Comparison of ENCODE assay signal across 8 mouse cellular contexts in the genomic region with DNA sequence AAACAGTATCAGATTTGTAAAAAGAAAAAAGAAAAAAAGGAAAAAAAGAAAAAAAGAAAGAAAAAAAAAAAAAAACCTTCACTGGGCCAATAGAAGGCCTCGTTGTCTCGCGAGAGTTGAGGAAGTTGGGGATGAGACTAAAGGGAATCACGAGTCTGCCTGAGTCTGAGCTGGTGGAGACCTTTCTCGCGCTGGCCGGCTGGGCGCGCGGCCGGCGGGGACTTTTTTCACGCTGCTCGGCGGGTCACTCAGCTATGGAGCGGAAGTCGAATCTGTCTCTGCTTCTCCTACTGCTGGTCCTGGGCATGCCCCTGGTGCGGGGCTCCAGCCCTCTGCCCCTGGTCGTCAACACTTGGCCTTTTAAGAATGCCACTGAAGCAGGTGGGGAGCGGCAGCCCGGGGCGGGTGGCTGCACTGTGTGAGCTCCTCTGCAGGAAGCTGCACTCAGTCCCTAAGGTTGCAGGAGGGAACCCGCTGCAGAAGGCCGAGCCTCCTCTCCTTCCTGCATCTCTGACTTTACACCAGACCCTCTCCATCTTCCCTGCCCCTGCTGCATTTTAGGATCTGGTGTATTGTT. TPM values are rescaled to one million over a fixed set of nuclear protein-coding genes. Genes with fewer than 3 reads are reported as not detected.
DNase-seq lines count a peak whose midpoint lies in the region; ATAC-seq and TF ChIP-seq lines count a peak whose summit lies in the region.

A gene (plus strand): TSS at position 177 of the 577 bp plus-strand sequence.

- peak within 1 kb of the TSS; percentile 93 for H3K27ac ChIP-seq in gastrocnemius, adult 2 months
- peak within 1 kb of the TSS; percentile 83 for H3K27ac ChIP-seq in hindbrain, postnatal 0 days
- peak within 1 kb of the TSS; percentile 87 for H3K27ac ChIP-seq in left cerebral cortex, adult 2 months

- intact Hi-C loops in gastrocnemius, adult 2 months (cut with DNase I): no loop called here
- intact Hi-C loops in left cerebral cortex, adult 2 months (cut with DNase I): no loop called here

- peak within 1 kb of the TSS; percentile 65 for H3K4me2 ChIP-seq in hindbrain, postnatal 0 days (ENCODE audit: low read depth, low read length)

- no peaks in the 10 kb centered on the region for H3K27me3 ChIP-seq in hindbrain, postnatal 0 days (ENCODE audit: insufficient read depth, low read length)

- no peaks in the 10 kb centered on the region for H3K36me3 ChIP-seq in hindbrain, postnatal 0 days (ENCODE audit: insufficient read depth, low read length)

- H3K9me3 ChIP-seq in hindbrain, postnatal 0 days (ENCODE audit: low read length): no peaks in the 10 kb centered on the region

- peak within 1 kb of the TSS; percentile 81 for H3K9ac ChIP-seq in hindbrain, postnatal 0 days (replicated peaks; ENCODE audit: low read length)

- DNase-seq in ZHBTc4 (ENCODE audit: low read depth, low spot score): peak; percentile 93
- DNase-seq in gastrocnemius, adult 2 months: peak; percentile 92
- peak; percentile 95 for DNase-seq in hindbrain, postnatal 0 days (ENCODE audit: low spot score)
- DNase-seq in left cerebral cortex, adult 2 months (ENCODE audit: extremely low spot score in 1 of 2, low spot score in 2 of 2): peak; percentile 83 to 85
- peak; percentile 82 to 86 for DNase-seq in right cerebral cortex, adult 2 months (ENCODE audit: low spot score in 2 of 2)
- DNase-seq in urinary bladder, postnatal 14 days (ENCODE audit: low spot score): peak; percentile 89

- TF ChIP-seq CTCF in gastrocnemius, adult 2 months (IDR thresholded peaks at IDR 0.05): no peak
- TF ChIP-seq CTCF in hindbrain, postnatal 0 days (IDR thresholded peaks at IDR 0.05; ENCODE audit: low read depth): no peak
- TF ChIP-seq CTCF in left cerebral cortex, adult 2 months (IDR thresholded peaks at IDR 0.05): no peak; the same call in 1 of the 2 replicates

- peak; percentile 99 for ATAC-seq in common myeloid progenitor, adult 5-6 weeks (replicated peaks; ENCODE audit: low read depth, poor library complexity, severe bottlenecking)
- ATAC-seq in hindbrain, postnatal 0 days: peak; percentile 98
- peak; percentile 98 for ATAC-seq in megakaryocyte, adult 5-6 weeks (ENCODE audit: poor library complexity, severe bottlenecking)

- H3K4me3 ChIP-seq in gastrocnemius, adult 2 months: peak within 1 kb of the TSS; percentile 93
- H3K4me3 ChIP-seq in hindbrain, postnatal 0 days (ENCODE audit: low read length): peak within 1 kb of the TSS; percentile 49
- peak within 1 kb of the TSS; percentile 48 for H3K4me3 ChIP-seq in left cerebral cortex, adult 2 months

- H3K4me1 ChIP-seq in hindbrain, postnatal 0 days (ENCODE audit: insufficient read depth, low read length): no peaks in the 10 kb centered on the region

- WGBS in hindbrain, postnatal 0 days: 1% methylated on average over 24 of the region's 24 CpGs

RNA-seq across cellular contexts. Expression of the gene that starts here (rescaled TPM):
- 14.7 and 25.2 TPM in 2 replicates for total RNA-seq in common myeloid progenitor, adult 5-6 weeks (2017)
- 10 to 100 TPM; 11.6 to 16.0 TPM for total RNA-seq in gastrocnemius, adult 2 months (2021)
- total RNA-seq in hindbrain, postnatal 0 days (2014; rRNA removed): 7.6 and 10.2 TPM in 2 replicates
- polyA plus RNA-seq in hindbrain, postnatal 0 days (2015; fragmentation: Nextera tagmentation; extraction: Ambion mirVana): 22.1 and 22.5 TPM in 2 replicates
- 1 to 10 TPM; 6.4 to 7.7 TPM for total RNA-seq in left cerebral cortex, adult 2 months (2021)
- total RNA-seq in megakaryocyte, adult 5-6 weeks (2015): 17.7 and 23.1 TPM in 2 replicates
- 23.1 and 25.4 TPM in 2 replicates for total RNA-seq in megakaryocyte, adult 5-6 weeks (2017)

Comparison
In these comparisons a context has a peak if more than half of its experiments do, and no peak if none do; other contexts are left out.
1. Peak in every context shown above with its lines: DNase-seq, ATAC-seq, H3K4me3 ChIP-seq and H3K27ac ChIP-seq.